Mouse (Mus musculus) layer of hippocampus, adult 9-11 months (tissue): ENCODE measurements around the gene Il10rb.
"Not testable (repeated sequence)": the region's sequence is repeated elsewhere in the genome, so short reads cannot be mapped to it uniquely, and the experiment has no call there.

Experiments used
- DNase-seq: peaks from one replicate; pipeline ENCODE4 v3.0.0; 2022

Gene Il10rb

DNA sequence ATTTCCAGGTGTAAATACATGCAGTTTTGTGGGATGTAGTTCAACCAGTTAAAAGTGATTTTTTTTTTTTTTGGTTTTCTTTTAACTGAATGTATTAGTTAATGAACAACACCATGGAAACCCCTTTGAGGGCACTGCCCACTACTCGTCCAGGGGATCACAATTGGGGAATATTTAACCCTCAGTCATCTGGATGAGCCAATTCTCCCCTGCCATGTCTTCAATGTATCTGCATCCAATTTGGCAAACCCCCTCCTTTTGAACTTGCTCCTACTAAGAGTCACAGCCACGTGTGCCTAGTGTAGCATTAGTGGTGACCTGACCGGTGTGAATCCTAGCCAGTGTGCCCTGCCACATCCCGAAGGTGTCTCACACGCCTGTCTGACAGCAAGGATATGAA is 12.6 kb downstream of the Il10rb start:
- DNase-seq: no peak

DNA sequence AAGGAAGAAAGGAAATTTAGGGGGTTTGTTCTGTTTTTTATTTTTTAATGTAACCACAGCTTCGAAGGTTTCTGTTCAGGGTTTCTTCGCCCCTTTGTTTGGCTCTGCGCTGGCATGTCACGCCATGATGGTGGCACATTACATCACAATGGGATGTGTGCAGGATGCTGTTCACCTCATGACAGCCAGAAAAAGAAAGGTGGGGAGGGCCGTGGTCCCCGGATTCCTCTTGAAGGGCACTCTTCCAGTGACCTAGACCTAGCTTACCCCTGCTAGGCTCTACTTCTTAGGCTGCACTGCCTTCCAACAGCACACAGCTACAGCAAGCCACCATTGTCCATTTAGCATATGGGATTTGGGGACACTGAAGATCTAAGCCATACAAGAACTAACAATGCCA is 19.9 kb downstream of the Il10rb start:
- no peak for DNase-seq

- no peak for DNase-seq
Observed at GRCm38 (mm10) chr16:91426586-91426985, 20.6 kb downstream of the Il10rb start.

DNA sequence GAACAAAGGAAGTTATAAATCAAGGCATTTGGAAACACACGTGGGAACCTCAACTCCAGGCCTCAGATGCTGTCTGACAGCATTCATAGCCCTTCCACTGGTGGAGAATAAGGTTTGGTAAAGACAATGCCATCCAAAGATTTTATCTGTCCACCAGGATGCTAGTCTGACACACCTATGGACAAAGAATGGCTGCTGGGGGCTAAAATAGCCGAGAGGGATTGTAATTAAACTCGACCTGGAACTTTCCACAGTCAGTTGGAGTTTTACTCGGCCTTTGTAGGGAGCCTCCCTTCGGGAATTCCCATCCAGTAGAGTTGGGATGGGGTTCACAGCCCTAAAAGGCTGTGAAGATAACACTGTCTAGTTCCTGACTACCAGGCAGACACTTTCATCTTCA is 21.5 kb downstream of the Il10rb start:
- DNase-seq: no peak

DNA sequence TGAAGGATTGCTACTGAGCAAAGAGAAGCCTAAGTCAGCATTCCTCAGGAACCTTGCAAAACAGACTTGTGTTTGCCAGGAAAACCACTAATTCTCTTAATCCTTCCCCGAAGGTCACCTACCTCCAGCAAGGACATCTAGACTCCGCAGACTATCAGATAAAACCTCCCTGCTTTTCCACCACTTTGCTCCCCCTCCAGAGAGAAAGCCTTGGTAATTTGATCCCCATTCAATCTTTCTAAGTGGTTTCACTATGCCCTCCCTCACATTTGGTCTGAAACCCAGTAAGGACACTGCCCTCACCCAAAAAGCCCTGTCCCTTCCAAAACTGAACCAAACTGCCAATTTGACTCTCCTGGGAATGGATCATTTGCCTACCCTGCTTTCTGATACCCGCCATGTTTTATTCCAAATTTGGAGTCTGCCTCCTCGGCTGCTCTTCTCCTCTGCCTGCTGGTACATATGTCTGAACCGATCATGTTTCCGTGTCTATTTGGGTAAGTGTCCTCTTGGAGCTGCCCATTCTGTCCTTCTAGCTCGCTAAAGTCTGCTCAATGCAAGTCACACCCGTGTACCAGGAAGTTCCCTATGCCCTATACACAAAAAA is 22.4 kb downstream of the Il10rb start:
- DNase-seq: no peak

DNA sequence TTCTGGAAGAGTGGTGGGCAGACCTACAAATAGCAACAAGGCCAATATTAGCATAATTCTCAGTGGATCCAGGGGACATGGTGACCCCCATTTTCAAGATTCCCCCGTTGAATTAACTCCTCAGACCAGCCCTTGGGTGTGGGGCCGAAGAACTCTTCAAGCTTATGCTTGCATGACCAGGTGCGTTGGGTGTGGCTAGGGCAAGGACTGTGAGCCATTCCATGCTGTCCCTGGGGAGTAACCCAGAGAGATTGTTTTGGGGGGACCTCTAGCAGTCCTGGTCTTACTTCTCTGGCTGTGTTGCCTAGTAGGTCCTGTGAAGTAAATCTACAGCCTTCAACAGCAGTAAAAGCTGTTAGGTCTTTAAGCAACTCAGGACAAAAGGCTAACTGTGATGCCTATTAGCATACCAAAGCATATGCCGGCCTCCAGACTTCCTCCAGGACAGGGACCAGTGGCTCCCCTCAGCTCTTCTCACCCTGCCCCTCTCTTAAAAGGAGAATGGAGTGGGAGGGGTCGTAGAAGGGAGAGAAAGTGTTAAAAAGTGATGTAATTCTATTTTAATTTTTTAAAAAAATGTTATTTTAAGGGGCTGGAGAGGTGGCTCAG is 26.9 kb downstream of the Il10rb start:
- DNase-seq: no peak

DNA sequence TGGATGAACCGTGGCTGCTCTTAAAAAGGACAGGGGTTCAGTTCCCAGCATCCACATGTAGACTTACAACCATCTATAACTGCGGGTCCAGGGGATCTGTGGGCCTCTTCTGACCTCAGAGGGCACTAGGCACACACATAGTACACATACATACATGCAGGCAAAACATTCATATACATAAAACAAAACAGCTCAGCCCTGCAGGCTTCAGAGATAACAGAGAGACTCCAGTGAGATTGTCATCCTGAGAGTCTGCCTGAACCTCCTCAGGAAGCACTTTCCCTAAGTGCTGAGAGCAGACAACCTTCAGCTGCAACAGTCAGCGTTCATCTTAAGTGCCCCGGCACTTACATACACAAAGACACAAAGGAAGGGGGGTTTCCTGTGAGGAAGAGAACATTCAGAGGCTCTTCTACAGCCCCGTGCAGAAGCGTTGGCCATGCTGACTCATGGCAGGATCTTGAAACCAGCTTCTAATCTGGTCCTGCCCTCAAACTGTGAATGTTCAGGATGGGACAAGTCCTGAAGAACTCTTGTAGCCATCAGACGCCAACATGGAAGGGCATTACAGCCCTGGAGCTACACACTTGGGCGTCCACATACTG is 27.5 kb downstream of the Il10rb start:
- no peak for DNase-seq

GRCm38 (mm10) chr16:91434119-91434518 is 28.2 kb downstream of the Il10rb start:
- DNase-seq: no peak

DNA sequence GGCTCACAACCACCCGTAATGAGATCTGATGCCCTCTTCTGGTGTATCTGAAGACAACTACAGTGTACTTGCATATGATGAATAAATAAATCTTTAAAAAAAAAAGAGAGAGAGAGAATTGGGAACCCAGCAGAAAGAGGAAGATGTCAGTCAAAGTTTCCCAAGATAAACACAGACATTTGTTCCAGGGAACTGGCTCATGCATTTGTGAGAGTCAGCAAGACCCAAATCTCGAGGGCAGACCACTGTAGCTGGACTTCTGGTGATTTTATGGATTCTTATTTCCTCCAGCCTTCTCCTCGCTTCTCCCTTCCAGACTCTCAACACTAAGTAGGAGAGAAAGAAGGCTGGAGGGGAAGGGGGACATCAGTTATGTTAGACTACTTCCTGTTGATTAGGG is 32.1 kb downstream of the Il10rb start:
- no peak for DNase-seq

GRCm38 (mm10) chr16:91438599-91438998 is 32.6 kb downstream of the Il10rb start:
- DNase-seq: not testable (repeated sequence)

DNA sequence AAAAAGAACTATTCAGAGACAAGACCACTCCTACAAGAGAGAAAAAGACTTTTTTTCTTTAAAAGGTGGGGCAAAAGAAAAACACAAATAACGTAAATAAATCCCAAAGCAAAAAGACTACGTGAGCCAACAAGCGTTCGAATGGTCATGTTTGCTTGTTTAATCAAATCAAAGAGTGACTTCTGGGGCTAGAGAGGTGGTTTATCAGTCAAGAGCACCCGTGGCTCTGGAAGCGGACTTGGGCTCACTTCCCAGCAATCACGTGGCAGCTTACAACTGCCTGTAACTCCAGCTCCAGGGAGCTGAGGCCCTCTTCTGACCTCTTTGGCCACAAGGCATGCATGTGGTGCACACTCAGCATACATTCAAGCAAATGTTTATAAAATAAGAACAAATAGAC is 35.4 kb downstream of the Il10rb start:
- DNase-seq: no peak

GRCm38 (mm10) chr16:91441811-91442240 is 35.9 kb downstream of the Il10rb start:
- DNase-seq: no peak

- no peak for DNase-seq
Observed at GRCm38 (mm10) chr16:91442446-91442845, 36.5 kb downstream of the Il10rb start.

- no peak for DNase-seq
Observed at GRCm38 (mm10) chr16:91443211-91443611, 37.2 kb downstream of the Il10rb start.

DNA sequence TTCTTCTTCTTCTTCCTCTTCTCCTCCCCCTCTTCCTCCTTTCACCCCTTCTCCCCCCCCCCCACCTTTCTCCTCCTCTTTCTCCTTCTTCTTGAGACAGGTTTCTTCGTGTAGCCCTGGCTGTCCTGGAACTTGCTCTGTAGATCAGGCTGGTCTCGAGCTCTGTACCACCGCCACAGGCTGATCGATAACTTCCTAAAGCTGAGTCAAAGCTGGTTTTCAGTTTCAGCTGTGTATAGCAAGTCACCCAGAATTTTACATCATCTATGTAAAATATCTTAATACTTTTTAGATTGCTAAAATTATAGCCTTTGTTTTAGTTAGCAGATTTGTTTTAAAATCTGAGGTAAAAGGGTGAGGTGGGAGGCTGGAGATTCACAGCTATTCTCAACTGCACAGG is 38.9 kb downstream of the Il10rb start:
- no peak for DNase-seq

- no peak for DNase-seq
Observed at GRCm38 (mm10) chr16:91445566-91445965, 39.6 kb downstream of the Il10rb start.

DNA sequence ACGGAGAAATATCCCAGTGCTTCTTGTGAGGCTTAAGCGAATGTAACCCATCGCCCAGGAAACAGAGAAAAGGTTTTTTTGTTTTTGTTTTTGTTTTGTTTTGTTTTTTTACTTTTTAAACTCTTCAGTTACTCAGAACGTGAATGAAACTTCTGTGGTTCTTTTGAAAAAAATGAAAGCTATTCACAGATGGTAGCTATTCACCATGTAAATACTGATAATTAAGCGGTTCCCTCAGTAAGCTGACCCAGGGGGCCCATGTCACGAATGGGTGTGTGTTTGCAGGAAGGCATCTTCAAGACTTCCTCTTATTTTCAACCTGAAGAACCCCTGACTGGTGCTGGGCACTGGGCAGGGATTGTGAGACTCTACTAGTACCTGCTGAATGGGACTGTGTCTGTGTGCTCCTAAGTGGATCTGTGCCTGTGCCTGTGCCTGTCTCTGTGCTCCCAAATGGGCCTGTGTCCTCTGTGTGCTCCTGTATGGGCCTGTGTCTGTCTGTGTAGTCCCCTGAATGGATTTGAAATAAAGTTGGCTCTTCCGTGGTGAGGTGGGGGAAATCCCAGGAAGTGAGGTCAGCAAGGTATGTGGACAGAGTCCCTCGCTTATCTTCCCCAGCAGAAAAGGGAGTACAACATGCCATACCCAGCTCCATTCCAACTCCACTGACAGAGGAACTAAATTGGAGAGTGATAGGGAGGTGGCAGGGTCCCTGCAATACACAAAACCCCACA is 41.0 kb downstream of the Il10rb start:
- no peak for DNase-seq

DNA sequence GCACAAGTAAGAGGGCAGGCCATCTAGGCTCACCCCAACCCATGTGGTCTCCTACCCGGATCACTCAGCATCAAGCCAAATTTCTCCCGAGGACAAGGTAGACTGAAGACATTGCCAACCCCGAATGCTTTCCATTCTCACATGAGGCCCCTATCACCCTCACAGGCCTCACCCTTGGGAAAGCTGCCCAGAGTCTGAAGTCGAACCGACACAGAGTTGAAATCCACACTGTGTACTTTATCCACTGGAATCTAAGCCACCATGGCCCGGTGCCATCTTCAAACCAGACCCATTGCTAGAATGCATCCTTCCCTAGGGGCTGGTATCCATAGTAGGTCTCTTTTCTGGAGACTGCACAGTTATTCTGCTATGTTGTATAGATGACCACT is 41.5 kb downstream of the Il10rb start:
- no peak for DNase-seq

DNA sequence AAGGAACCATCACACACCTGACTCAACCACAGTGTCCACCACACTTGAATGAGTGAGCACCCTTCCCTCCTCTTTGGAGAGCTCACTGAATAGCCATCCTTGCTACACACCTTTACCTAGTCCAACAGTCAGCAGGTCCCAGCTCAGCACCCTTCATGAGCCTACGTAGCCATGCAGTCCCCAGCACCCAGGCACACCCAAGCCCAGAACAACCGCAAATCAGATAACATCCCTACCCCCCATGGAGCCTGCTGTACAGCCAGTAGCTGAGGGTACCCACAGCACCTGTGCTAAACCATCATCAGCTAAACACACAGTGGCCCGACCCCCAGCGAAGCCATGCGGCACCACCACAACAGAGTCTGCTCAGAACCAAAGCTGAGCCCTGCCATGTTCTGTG is 42.1 kb downstream of the Il10rb start:
- DNase-seq: no peak

DNA sequence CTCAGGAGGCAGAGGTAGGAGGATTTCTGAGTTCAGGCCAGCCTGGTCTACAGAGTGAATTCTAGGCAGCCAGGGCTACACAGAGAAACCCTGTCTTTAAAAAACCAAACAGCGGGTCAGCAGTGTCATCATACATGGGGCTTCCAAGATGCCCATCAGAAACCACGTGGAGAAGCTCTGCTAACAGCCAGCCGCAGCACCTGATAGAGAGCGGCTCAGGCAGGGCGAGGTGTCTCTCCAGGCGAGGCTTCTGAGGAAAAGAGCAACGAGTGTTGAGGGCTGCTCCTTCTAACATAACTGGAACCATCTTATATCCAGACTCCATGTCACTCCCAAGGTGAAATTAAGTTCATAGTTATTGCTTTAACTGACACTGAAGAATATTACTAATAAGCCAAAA is 42.9 kb downstream of the Il10rb start:
- no peak for DNase-seq

- DNase-seq: no peak
Observed at GRCm38 (mm10) chr16:91450137-91451064, 44.4 kb downstream of the Il10rb start.

DNA sequence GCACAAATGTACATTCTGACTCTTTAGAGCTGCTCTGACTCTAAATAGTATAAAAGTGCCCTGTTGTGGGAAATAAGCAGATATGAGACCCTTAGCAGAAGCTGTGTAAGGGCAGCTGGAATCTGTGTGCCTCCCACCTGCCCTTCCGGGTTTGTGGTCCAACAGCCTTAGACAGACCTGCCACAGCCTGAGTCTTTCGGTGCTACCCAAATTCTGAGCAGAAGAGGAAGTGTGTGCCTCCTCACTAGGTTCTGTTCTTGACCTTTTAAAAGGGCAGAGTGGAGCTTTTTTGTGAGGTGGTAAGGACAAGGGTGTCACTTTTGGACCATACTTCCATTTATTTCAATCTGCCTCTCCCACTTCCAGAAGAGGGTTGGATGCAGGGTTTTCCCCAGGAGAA is 46.0 kb downstream of the Il10rb start:
- no peak for DNase-seq

GRCm38 (mm10) chr16:91452363-91452896 is 46.5 kb downstream of the Il10rb start:
- DNase-seq: no peak
